Mouse (Mus musculus) heart, adult 2 months (tissue): Measurements from ENCODE around the gene Bscl2.
A peak's percentile ranks its signal among the peaks of the same experiment; 100 is the strongest.

Experiments used
- CTCF ChIP-seq: fragments of 200-600 bp; IDR thresholded peaks from 2 replicates; pipeline ENCODE4 v1.8.1; 2022; ENCODE audit warnings: antibody characterized with exemption, mild to moderate bottlenecking, moderate library complexity
- EP300 ChIP-seq: fragments of 200-500 bp; IDR thresholded peaks from 2 replicates; pipeline ENCODE4 v1.6.1; 2011; ENCODE audit warnings: low read depth, low read length, control low read depth; ENCODE audit not compliant: insufficient read depth
- POLR2A ChIP-seq: fragments of 200-500 bp; IDR thresholded peaks from 2 replicates; pipeline ENCODE4 v1.6.1; 2011; ENCODE audit warnings: mild to moderate bottlenecking, low read depth, low read length, control low read depth; ENCODE audit not compliant: insufficient read depth

- TF ChIP-seq EP300 (peak; percentile 81), CTCF (no peak), POLR2A (peak; percentile 86)
These were observed 55.8 kb downstream of the Bscl2 start, which contains the start of gene Ints5 for GRCm38 (mm10) chr19:8892829-8893766.
